Comparison of ENCODE assay signal across 20 mouse cellular contexts in genomic region chr10:87446139-87446828, GRCm38 (mm10). TPM values are rescaled to one million over a fixed set of nuclear protein-coding genes. Genes with fewer than 3 reads are reported as not detected.
DNase-seq lines count a peak whose midpoint lies in the region; ATAC-seq and TF ChIP-seq lines count a peak whose summit lies in the region.
"Had no signal": no experiment of that assay in that cellular context is flagged by ENCODE, and none has a peak within 500 bp of the region (broad histone marks: within the 10 kb centered on the region; RNA-seq: fewer than 3 reads in every experiment).

No protein-coding gene starts in this region.

- peaks cover 12% of the 10 kb centered on the region for H3K4me1 ChIP-seq in hindbrain, embryonic 14.5 days (replicated peaks; ENCODE audit: control insufficient read depth, insufficient read depth, low read length)
- 0 out of 2 replicates have a peak, but pooled peaks cover 9% of the 10 kb centered on the region for H3K4me1 ChIP-seq in hindbrain, postnatal 0 days (ENCODE audit: insufficient read depth, low read length)
- peaks cover 35% of the 10 kb centered on the region for H3K4me1 ChIP-seq in midbrain, embryonic 13.5 days (replicated peaks)
- H3K4me1 ChIP-seq in midbrain, embryonic 14.5 days (ENCODE audit: control insufficient read depth, insufficient read depth, low read length): peaks cover 17% of the 10 kb centered on the region
- peaks cover 11% of the 10 kb centered on the region for H3K4me1 ChIP-seq in forebrain, embryonic 14.5 days (ENCODE audit: control insufficient read depth, insufficient read depth, low read length)

- H3K9me3 ChIP-seq in hindbrain, embryonic 14.5 days (ENCODE audit: control insufficient read depth, low read length): no peaks in the 10 kb centered on the region
- H3K9me3 ChIP-seq in hindbrain, postnatal 0 days (ENCODE audit: low read length): no peaks in the 10 kb centered on the region
- H3K9me3 ChIP-seq in midbrain, embryonic 13.5 days: no peaks in the 10 kb centered on the region
- no peaks in the 10 kb centered on the region; the same call in 1 of the 2 replicates for H3K9me3 ChIP-seq in midbrain, embryonic 14.5 days (ENCODE audit: control insufficient read depth, low read length)
- H3K9me3 ChIP-seq in forebrain, embryonic 14.5 days (replicated peaks; ENCODE audit: control insufficient read depth, low read length): no peaks in the 10 kb centered on the region
- H3K9me3 ChIP-seq: embryonic facial prominence, embryonic 15.5 days; hindbrain, embryonic 15.5 days; limb, embryonic 10.5 days had no signal

- H3K36me3 ChIP-seq in hindbrain, embryonic 14.5 days (replicated peaks; ENCODE audit: control insufficient read depth, insufficient read depth): no peaks in the 10 kb centered on the region
- H3K36me3 ChIP-seq in hindbrain, postnatal 0 days (ENCODE audit: insufficient read depth, low read length): no peaks in the 10 kb centered on the region
- H3K36me3 ChIP-seq in midbrain, embryonic 13.5 days: no peaks in the 10 kb centered on the region
- H3K36me3 ChIP-seq in midbrain, embryonic 14.5 days (ENCODE audit: control insufficient read depth, insufficient read depth, low read length): no peaks in the 10 kb centered on the region
- H3K36me3 ChIP-seq in forebrain, embryonic 14.5 days (ENCODE audit: control insufficient read depth, insufficient read depth, low read length): no peaks in the 10 kb centered on the region
- H3K36me3 ChIP-seq: embryonic facial prominence, embryonic 15.5 days; hindbrain, embryonic 15.5 days; limb, embryonic 10.5 days had no signal

- no peak for ATAC-seq in hindbrain, embryonic 14.5 days (ENCODE audit: low FRiP score)
- no peak for ATAC-seq in hindbrain, postnatal 0 days
- ATAC-seq in midbrain, embryonic 13.5 days: no peak
- no peak for ATAC-seq in midbrain, embryonic 14.5 days (ENCODE audit: low FRiP score, low TSS enrichment)
- peak; percentile 23; the same call in 1 of the 2 replicates for ATAC-seq in forebrain, embryonic 14.5 days
- ATAC-seq: intestine, postnatal 0 days; liver, postnatal 0 days had no signal

- H3K4me3 ChIP-seq in hindbrain, embryonic 14.5 days (replicated peaks; ENCODE audit: low read length): no peak overlapping the region
- no peak overlapping the region for H3K4me3 ChIP-seq in hindbrain, postnatal 0 days (ENCODE audit: low read length)
- H3K4me3 ChIP-seq in midbrain, embryonic 13.5 days (replicated peaks): no peak overlapping the region
- H3K4me3 ChIP-seq in midbrain, embryonic 14.5 days (replicated peaks; ENCODE audit: low read depth, low read length): no peak overlapping the region
- H3K4me3 ChIP-seq in forebrain, embryonic 14.5 days (ENCODE audit: low read depth, low read length): no peak overlapping the region
- H3K4me3 ChIP-seq: embryonic facial prominence, embryonic 15.5 days; hindbrain, embryonic 15.5 days; left cerebral cortex, adult 2 months had no signal

- H3K4me2 ChIP-seq in hindbrain, embryonic 14.5 days (replicated peaks): no peak overlapping the region
- no peak overlapping the region for H3K4me2 ChIP-seq in hindbrain, postnatal 0 days (ENCODE audit: low read depth, low read length)
- no peak overlapping the region for H3K4me2 ChIP-seq in midbrain, embryonic 13.5 days (replicated peaks)
- no peak overlapping the region for H3K4me2 ChIP-seq in midbrain, embryonic 14.5 days (ENCODE audit: low read length)
- no peak overlapping the region for H3K4me2 ChIP-seq in forebrain, embryonic 14.5 days (ENCODE audit: low read length)
- H3K4me2 ChIP-seq: embryonic facial prominence, embryonic 15.5 days had no signal

- 67% methylated on average over 2 of the region's 2 CpGs for WGBS in hindbrain, embryonic 14.5 days
- 59% methylated on average over 2 of the region's 2 CpGs for WGBS in hindbrain, postnatal 0 days
- WGBS in midbrain, embryonic 13.5 days: 68% methylated on average over 2 of the region's 2 CpGs
- 62% methylated on average over 2 of the region's 2 CpGs for WGBS in midbrain, embryonic 14.5 days
- WGBS in forebrain, embryonic 14.5 days: 43% methylated on average over 2 of the region's 2 CpGs

- H3K27me3 ChIP-seq in hindbrain, embryonic 14.5 days (ENCODE audit: control insufficient read depth, insufficient read depth, low read length): no peaks in the 10 kb centered on the region
- H3K27me3 ChIP-seq in hindbrain, postnatal 0 days (ENCODE audit: insufficient read depth, low read length): no peaks in the 10 kb centered on the region
- H3K27me3 ChIP-seq in midbrain, embryonic 13.5 days: no peaks in the 10 kb centered on the region
- no peaks in the 10 kb centered on the region for H3K27me3 ChIP-seq in midbrain, embryonic 14.5 days (ENCODE audit: control insufficient read depth, insufficient read depth, low read length)
- H3K27me3 ChIP-seq in forebrain, embryonic 14.5 days (replicated peaks; ENCODE audit: control insufficient read depth, insufficient read depth, low read length): no peaks in the 10 kb centered on the region
- H3K27me3 ChIP-seq: embryonic facial prominence, embryonic 15.5 days; hindbrain, embryonic 15.5 days had no signal

- peak overlapping the region; percentile 54; the same call in 1 of the 2 replicates for H3K27ac ChIP-seq in hindbrain, embryonic 14.5 days
- H3K27ac ChIP-seq in hindbrain, postnatal 0 days: no peak overlapping the region
- H3K27ac ChIP-seq in midbrain, embryonic 13.5 days: peak overlapping the region; percentile 77
- no peak overlapping the region for H3K27ac ChIP-seq in midbrain, embryonic 14.5 days (replicated peaks; ENCODE audit: low read depth, low read length)
- H3K27ac ChIP-seq in forebrain, embryonic 14.5 days (ENCODE audit: low read depth, low read length): peak overlapping the region; percentile 79; the same call in 1 of the 2 replicates
- H3K27ac ChIP-seq: embryonic facial prominence, embryonic 15.5 days; left cerebral cortex, adult 2 months had no signal

- no peak for TF ChIP-seq CTCF in hindbrain, postnatal 0 days (IDR thresholded peaks at IDR 0.05; ENCODE audit: low read depth)

- H3K9ac ChIP-seq in hindbrain, embryonic 14.5 days: no peak overlapping the region
- no peak overlapping the region for H3K9ac ChIP-seq in hindbrain, postnatal 0 days (replicated peaks; ENCODE audit: low read length)
- H3K9ac ChIP-seq in midbrain, embryonic 13.5 days (replicated peaks): no peak overlapping the region
- no peak overlapping the region for H3K9ac ChIP-seq in midbrain, embryonic 14.5 days (replicated peaks; ENCODE audit: low read length)
- no peak overlapping the region for H3K9ac ChIP-seq in forebrain, embryonic 14.5 days (ENCODE audit: low read length)
- H3K9ac ChIP-seq: embryonic facial prominence, embryonic 15.5 days; hindbrain, embryonic 15.5 days; liver, postnatal 0 days had no signal

- no peak for DNase-seq in hindbrain, embryonic 14.5 days (ENCODE audit: low spot score)
- DNase-seq in hindbrain, postnatal 0 days (ENCODE audit: low spot score): no peak
- no peak for DNase-seq in midbrain, embryonic 14.5 days
- DNase-seq in forebrain, embryonic 14.5 days (ENCODE audit: low spot score): no peak
- no peak for DNase-seq in embryo, embryonic 10.5 days (ENCODE audit: low spot score)
- no peak for DNase-seq in retina, embryonic 14.5 days (ENCODE audit: low spot score)
- DNase-seq: adrenal gland, postnatal 25 days; cerebellum, adult 11-12 months; gastrocnemius, postnatal 36 days; liver, postnatal 0 days; lung, postnatal 14 days; thymus, postnatal 36 days had no signal

RNA-seq across cellular contexts. Expression of gene Ascl1, which starts 47.2 kb away (rescaled TPM):
- polyA plus RNA-seq in hindbrain, embryonic 14.5 days (2014; fragmentation: Nextera tagmentation; extraction: Ambion mirVana): 9.3 and 13.5 TPM in 2 replicates
- 19.4 and 23.9 TPM in 2 replicates for total RNA-seq in hindbrain, postnatal 0 days (2014; rRNA removed)
- polyA plus RNA-seq in hindbrain, postnatal 0 days (2015; fragmentation: Nextera tagmentation; extraction: Ambion mirVana): 4.6 and 4.7 TPM in 2 replicates
- 33.3 and 53.1 TPM in 2 replicates for polyA plus RNA-seq in midbrain, embryonic 13.5 days (2015; fragmentation: Nextera tagmentation; extraction: Ambion mirVana)
- 19.2 and 30.5 TPM in 2 replicates for polyA plus RNA-seq in midbrain, embryonic 14.5 days (2014; fragmentation: Nextera tagmentation; extraction: Ambion mirVana)
- polyA plus RNA-seq in forebrain, embryonic 14.5 days (2014; fragmentation: Nextera tagmentation; extraction: Ambion mirVana): 26.6 and 28.8 TPM in 2 replicates
- total RNA-seq: gastrocnemius, postnatal 36 days; liver, adult 2 months; megakaryocyte, adult 5-6 weeks had no signal
- polyA plus RNA-seq: liver, adult 2 months; liver, postnatal 0 days had no signal

Comparison
In these comparisons a context has a peak if more than half of its experiments do, and no peak if none do; other contexts are left out.
1. H3K27ac ChIP-seq: peak in hindbrain, embryonic 14.5 days (single experiment), midbrain, embryonic 13.5 days (single experiment) and forebrain, embryonic 14.5 days (single experiment); none in hindbrain, postnatal 0 days (single experiment) and midbrain, embryonic 14.5 days (single experiment).